Mouse (Mus musculus): ENCODE measurements at regions not wholly inside any gene's neighbourhood (a gene's known extent, or its start where the extent isn't known, plus 50 kb on each side); places are given as distances from the start of the nearest gene placed in this dataset.

GRCm38 (mm10) chr5:41177220-41177619 lies 530.7 kb downstream of the Rab28 start:
- TF ChIP-seq CTCF (conservative IDR thresholded peaks at IDR 0.05; ENCODE audit: insufficient read depth, insufficient read length, low read depth, low read length) (no peak), POLR2A (IDR thresholded peaks at IDR 0.05; ENCODE audit: low read depth, low read length) (no peak)

All from kidney, adult 2 months (tissue).